Mouse (Mus musculus): ENCODE results near the gene Zmiz1.

DNA sequence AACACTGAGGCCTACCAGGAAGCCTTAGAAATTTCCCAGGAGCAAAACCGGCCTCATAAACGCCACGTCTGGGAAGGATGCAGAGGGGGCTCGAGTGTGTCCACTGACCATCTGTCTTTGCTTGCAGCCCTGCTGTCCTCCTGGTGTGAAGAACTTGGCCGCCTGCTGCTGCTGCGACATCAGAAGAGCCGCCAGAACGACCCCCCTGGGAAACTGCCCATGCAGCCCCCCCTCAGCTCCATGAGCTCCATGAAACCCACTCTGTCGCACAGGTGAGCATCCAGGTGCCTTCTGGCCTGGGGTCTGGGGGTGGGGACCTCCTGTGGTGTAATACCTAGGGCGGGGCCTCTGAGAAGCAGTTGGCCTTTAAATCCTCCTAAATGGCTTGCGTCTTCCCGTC is 176.8 kb downstream of the Zmiz1 start:
- TF ChIP-seq CTCF (IDR thresholded peaks at IDR 0.05; ENCODE audit: control insufficient read depth, insufficient read depth, insufficient read length) = no peak
- TF ChIP-seq MYOG (IDR thresholded peaks at IDR 0.05; ENCODE audit: control insufficient read depth, extremely low read depth, insufficient read length) = no peak
- no peak for TF ChIP-seq USF1 (IDR thresholded peaks at IDR 0.05; ENCODE audit: low read depth)
- TF ChIP-seq MAX (IDR thresholded peaks at IDR 0.05) = no peak

All from C2C12 (cell line).